Mouse (Mus musculus): ENCODE data around the gene Brd4. TPM values are rescaled to one million over a fixed set of nuclear protein-coding genes. Genes with fewer than 3 reads are reported as not detected.
"Not testable (repeated sequence)": the region's sequence is repeated elsewhere in the genome, so short reads cannot be mapped to it uniquely, and the experiment has no call there.

Gene Brd4
- polyA plus RNA-seq, 1 experiment, result 64.7 TPM

DNA sequence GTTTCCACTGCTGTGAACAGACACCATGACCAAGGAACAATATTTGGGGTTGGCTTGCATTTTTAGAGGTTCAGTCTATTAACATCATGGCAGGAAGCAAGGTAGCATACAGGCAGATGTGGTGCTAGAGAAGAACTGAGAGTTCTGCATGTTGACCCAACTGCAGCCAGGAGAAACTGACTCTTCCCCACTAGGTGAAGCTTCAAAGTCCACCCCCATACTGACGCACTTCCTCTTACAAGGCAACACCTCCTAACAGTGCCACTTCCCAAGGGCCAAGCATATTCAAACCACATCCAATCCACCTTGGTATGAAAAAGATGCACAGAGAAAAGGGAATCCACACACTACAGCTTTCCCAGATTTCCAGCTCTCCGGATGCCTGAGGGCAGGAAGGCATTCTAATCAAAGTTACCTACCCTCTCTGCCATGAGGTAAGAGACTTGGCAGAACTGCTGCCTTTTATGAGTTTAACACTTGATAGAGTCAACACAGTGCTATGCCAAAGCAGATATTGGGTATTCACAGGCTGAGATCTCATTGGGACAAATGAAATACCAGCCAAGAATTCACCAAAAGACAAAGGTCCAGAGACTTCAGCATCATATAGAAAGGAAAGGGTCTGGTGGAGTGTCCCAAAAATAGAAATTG lies 43.5 kb downstream of the Brd4 start:
- peaks cover 5% of the 10 kb centered on the region for H3K36me3 ChIP-seq (ENCODE audit: control insufficient read depth, insufficient read depth, low read length)
- 29% methylated on average over 2 of the region's 2 CpGs for WGBS
- H3K27me3 ChIP-seq (ENCODE audit: control insufficient read depth, insufficient read depth, low read length), result no peaks in the 10 kb centered on the region
- no peak overlapping the region for H3K4me3 ChIP-seq (ENCODE audit: low read depth, low read length)
- H3K4me1 ChIP-seq (ENCODE audit: control insufficient read depth, insufficient read depth, insufficient read length, low read length), result peaks cover 5% of the 10 kb centered on the region; the same call in 1 of the 2 replicates
- H3K27ac ChIP-seq (ENCODE audit: insufficient read depth, low read depth, low read length), result no peak overlapping the region
- TF ChIP-seq CTCF (IDR thresholded peaks at IDR 0.05; ENCODE audit: extremely low read depth, insufficient read length, insufficient replicate concordance, low read depth, low read length) (no peak), POLR2A (IDR thresholded peaks at IDR 0.05; ENCODE audit: low read depth, low read length) (no peak)

DNA sequence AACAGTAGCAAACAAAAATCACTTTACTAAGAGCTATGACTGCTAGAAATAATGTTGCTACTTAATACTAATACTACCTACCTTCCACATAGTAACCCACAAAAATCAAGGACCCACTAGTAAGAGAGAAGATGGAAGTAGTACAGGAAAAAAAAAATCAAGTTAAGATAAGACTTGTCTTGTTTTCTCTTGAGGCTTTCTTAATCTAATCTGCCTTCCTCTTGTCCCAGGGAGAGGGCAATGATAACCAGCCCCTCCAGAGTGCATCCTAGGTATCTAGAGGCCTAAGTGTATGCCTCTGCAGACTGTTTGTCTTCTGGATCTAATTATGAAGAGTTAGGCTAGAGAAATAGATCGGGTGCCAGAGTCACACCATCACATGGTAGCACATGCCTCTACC lies 45.9 kb downstream of the Brd4 start:
- Histone ChIP-seq H3K4me1 (ENCODE audit: control insufficient read depth, insufficient read depth, insufficient read length, low read length) (peaks cover 5% of the 10 kb centered on the region; the same call in 1 of the 2 replicates), H3K36me3 (ENCODE audit: control insufficient read depth, insufficient read depth, low read length) (peaks cover 4% of the 10 kb centered on the region), H3K27ac (ENCODE audit: insufficient read depth, low read depth, low read length) (no peak overlapping the region), H3K4me3 (ENCODE audit: low read depth, low read length) (no peak overlapping the region), H3K27me3 (ENCODE audit: control insufficient read depth, insufficient read depth, low read length) (no peaks in the 10 kb centered on the region)
- TF ChIP-seq CTCF (IDR thresholded peaks at IDR 0.05; ENCODE audit: extremely low read depth, insufficient read length, insufficient replicate concordance, low read depth, low read length) (no peak), POLR2A (IDR thresholded peaks at IDR 0.05; ENCODE audit: low read depth, low read length) (no peak)
- 68% methylated on average over 1 of the region's 1 CpGs for WGBS

DNA sequence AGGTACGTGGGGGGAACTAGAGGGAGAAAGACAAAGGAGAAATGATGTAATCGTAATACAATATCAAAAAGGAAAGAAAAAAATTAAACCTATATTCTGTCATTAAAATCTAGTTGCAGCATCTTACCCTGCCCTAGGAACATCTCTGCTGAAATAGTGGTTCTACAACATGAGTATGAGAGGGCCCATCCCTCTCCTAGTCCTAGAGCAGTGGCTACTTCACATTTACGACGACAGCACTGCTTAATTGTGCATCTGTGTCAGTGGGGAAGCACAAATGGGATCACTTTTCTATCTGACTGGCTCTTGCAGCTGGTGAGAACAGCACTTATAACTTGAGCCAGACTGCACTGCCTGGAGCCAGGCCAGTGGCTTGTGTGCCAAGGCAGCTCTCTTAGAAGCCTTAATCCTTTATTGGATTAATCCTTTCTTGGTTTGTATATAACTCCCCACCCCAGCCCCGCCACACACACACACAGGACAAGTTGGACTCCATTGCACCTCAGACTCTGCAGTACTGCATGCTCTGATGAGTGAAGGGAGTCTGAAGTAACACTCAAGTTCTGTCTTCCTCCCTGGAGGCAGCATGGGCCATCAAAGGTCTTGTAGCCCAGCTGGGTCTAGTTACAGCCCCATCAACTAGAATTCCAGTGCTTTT lies 48.9 kb downstream of the Brd4 start:
- no peak overlapping the region for H3K4me3 ChIP-seq (ENCODE audit: low read depth, low read length)
- whole genome bisulfite sequencing, result 59% methylated on average over 5 of the region's 5 CpGs
- TF ChIP-seq CTCF (IDR thresholded peaks at IDR 0.05; ENCODE audit: extremely low read depth, insufficient read length, insufficient replicate concordance, low read depth, low read length) (no peak), POLR2A (IDR thresholded peaks at IDR 0.05; ENCODE audit: low read depth, low read length) (no peak)
- no peak overlapping the region for H3K27ac ChIP-seq (ENCODE audit: insufficient read depth, low read depth, low read length)
- H3K4me1 ChIP-seq (ENCODE audit: control insufficient read depth, insufficient read depth, insufficient read length, low read length), result no peaks in the 10 kb centered on the region
- H3K27me3 ChIP-seq (ENCODE audit: control insufficient read depth, insufficient read depth, low read length), result no peaks in the 10 kb centered on the region
- H3K36me3 ChIP-seq (ENCODE audit: control insufficient read depth, insufficient read depth, low read length), result no peaks in the 10 kb centered on the region

DNA sequence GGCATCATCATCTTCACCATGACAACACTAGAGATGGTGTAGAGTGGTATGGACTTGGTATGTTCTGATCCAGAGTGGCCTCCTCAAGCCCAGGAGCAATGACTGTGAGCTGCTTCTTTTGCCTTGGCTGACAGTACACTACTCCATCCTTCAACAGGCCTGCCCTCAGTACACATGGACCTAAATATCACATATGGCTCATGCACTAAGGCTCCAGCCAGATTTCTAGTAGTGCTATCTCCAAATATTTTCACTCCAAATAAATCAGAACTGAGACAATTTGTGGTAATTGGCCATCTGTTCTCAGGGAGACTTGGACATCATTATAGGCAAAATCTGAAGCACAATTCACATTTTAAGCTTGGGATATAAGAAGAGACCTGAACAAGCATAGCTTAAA lies 51.3 kb downstream of the Brd4 start:
- H3K36me3 ChIP-seq (ENCODE audit: control insufficient read depth, insufficient read depth, low read length), result peaks cover 13% of the 10 kb centered on the region
- no peak for TF ChIP-seq POLR2A (IDR thresholded peaks at IDR 0.05; ENCODE audit: low read depth, low read length)
- TF ChIP-seq CTCF (IDR thresholded peaks at IDR 0.05; ENCODE audit: extremely low read depth, insufficient read length, insufficient replicate concordance, low read depth, low read length), result no peak
- H3K4me1 ChIP-seq (ENCODE audit: control insufficient read depth, insufficient read depth, insufficient read length, low read length), result no peaks in the 10 kb centered on the region
- H3K4me3 ChIP-seq (ENCODE audit: low read depth, low read length), result no peak overlapping the region
- H3K27me3 ChIP-seq (ENCODE audit: control insufficient read depth, insufficient read depth, low read length), result no peaks in the 10 kb centered on the region
- no peak overlapping the region for H3K27ac ChIP-seq (ENCODE audit: insufficient read depth, low read depth, low read length)

DNA sequence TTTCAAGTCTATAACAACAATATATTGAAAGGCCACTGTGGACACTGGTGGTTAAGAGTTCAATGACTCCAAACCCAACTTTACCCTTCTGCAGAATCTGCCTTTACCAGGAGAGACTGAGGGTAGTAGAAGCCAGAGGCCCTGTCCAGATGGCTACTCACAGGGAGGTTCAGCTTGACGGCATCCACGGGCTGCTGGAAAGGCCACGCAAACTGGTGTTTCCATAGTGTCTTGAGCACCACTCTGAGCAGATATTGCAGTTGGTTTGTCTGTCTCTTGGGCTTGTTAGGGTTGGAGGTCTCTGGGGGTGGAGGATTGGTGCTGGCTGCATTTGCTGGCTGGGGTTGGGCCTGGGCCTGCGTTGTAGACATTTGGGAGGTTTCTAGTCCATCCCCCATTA lies 55.3 kb downstream of the Brd4 start:
- 91% methylated on average over 4 of the region's 4 CpGs for WGBS
- Histone ChIP-seq H3K27me3 (ENCODE audit: control insufficient read depth, insufficient read depth, low read length) (no peaks in the 10 kb centered on the region), H3K4me3 (ENCODE audit: low read depth, low read length) (no peak overlapping the region), H3K36me3 (ENCODE audit: control insufficient read depth, insufficient read depth, low read length) (peaks cover 48% of the 10 kb centered on the region), H3K27ac (ENCODE audit: insufficient read depth, low read depth, low read length) (no peak overlapping the region), H3K4me1 (ENCODE audit: control insufficient read depth, insufficient read depth, insufficient read length, low read length) (no peaks in the 10 kb centered on the region)
- TF ChIP-seq POLR2A (IDR thresholded peaks at IDR 0.05; ENCODE audit: low read depth, low read length), result no peak
- TF ChIP-seq CTCF (IDR thresholded peaks at IDR 0.05; ENCODE audit: extremely low read depth, insufficient read length, insufficient replicate concordance, low read depth, low read length), result no peak

DNA sequence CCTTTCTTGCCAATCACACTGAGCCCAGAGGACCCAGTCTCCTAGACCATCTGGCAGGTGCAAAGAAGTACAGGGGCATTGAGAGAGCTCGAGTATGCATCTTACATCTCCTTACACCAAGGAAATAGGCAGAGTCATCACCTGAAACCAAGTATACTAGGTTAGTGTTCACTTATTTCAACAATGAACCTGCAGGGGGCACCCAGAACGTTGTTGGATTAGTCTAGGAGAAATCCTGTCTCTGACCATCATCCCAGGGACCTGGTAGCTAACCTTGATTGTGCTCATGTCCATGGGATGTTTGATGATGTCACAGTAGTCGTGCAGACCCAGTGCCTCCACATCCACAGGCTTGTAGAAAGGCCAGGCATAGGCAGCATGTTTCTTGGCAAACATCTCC lies 63.6 kb downstream of the Brd4 start:
- no peak for TF ChIP-seq POLR2A (IDR thresholded peaks at IDR 0.05; ENCODE audit: low read depth, low read length)
- no peak for TF ChIP-seq CTCF (IDR thresholded peaks at IDR 0.05; ENCODE audit: extremely low read depth, insufficient read length, insufficient replicate concordance, low read depth, low read length)
- Histone ChIP-seq H3K27me3 (ENCODE audit: control insufficient read depth, insufficient read depth, low read length) (no peaks in the 10 kb centered on the region), H3K36me3 (ENCODE audit: control insufficient read depth, insufficient read depth, low read length) (peaks cover 84% of the 10 kb centered on the region), H3K4me1 (ENCODE audit: control insufficient read depth, insufficient read depth, insufficient read length, low read length) (no peaks in the 10 kb centered on the region), H3K27ac (ENCODE audit: insufficient read depth, low read depth, low read length) (no peak overlapping the region), H3K4me3 (ENCODE audit: low read depth, low read length) (no peak overlapping the region)
- 58% methylated on average over 3 of the region's 3 CpGs for WGBS

DNA sequence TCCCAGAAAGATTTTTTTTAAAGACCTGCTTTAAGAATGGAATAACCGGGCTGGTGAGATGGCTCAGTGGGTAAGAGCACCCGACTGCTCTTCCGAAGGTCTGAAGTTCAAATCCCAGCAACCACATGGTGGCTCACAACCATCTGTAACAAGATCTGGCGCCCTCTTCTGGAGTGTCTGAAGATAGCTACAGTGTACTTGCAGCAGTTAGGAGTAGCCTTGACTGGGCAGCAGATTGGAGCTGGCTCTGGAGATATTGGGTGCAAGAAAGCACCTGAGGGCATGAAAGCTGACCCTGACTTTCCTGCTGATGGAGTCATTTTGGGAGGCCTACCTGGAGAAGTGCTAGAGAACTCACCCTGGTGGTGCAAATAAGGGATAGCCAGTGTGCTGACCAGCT lies 68.9 kb downstream of the Brd4 start:
- not testable (repeated sequence) for H3K4me3 ChIP-seq (ENCODE audit: low read depth, low read length); H3K27me3 ChIP-seq (ENCODE audit: control insufficient read depth, insufficient read depth, low read length); H3K27ac ChIP-seq (ENCODE audit: insufficient read depth, low read depth, low read length); H3K4me1 ChIP-seq (ENCODE audit: control insufficient read depth, insufficient read depth, insufficient read length, low read length)
- 73% methylated on average over 4 of the region's 4 CpGs for WGBS
- H3K36me3 ChIP-seq (ENCODE audit: control insufficient read depth, insufficient read depth, low read length), result peaks cover 76% of the 10 kb centered on the region
- peak; percentile 54; the same call in 1 of the 2 replicates for TF ChIP-seq CTCF (IDR thresholded peaks at IDR 0.05; ENCODE audit: extremely low read depth, insufficient read length, insufficient replicate concordance, low read depth, low read length)

DNA sequence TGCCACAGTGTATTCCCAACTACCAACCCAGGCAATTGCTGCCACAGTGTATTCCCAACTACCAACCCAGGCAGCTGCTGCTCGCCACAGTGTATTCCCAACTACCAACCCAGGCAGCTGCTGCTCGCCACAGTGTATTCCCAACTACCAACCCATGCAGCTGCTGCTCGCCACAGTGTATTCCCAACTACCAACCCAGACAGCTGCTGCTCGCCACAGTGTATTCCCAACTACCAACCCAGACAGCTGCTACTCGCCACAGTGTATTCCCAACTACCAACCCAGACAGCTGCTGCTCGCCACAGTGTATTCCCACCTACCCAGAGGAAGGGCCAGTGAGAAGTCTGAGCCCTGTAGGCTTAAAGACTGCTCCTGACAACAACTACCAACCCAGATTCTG lies 73.0 kb downstream of the Brd4 start:
- H3K27me3 ChIP-seq (ENCODE audit: control insufficient read depth, insufficient read depth, low read length); H3K4me1 ChIP-seq (ENCODE audit: control insufficient read depth, insufficient read depth, insufficient read length, low read length); H3K4me3 ChIP-seq (ENCODE audit: low read depth, low read length); H3K27ac ChIP-seq (ENCODE audit: insufficient read depth, low read depth, low read length): not testable (repeated sequence)
- H3K36me3 ChIP-seq (ENCODE audit: control insufficient read depth, insufficient read depth, low read length), result peaks cover 76% of the 10 kb centered on the region
- 96% methylated on average over 6 of the region's 6 CpGs for WGBS
